Mouse (Mus musculus) layer of hippocampus, postnatal 10 days (tissue): ENCODE data around the gene Gsdma. TPM values are rescaled to one million over a fixed set of nuclear protein-coding genes. Genes with fewer than 3 reads are reported as not detected.
"Not testable (repeated sequence)": the region's sequence is repeated elsewhere in the genome, so short reads cannot be mapped to it uniquely, and the experiment has no call there.

Experiments used
- DNase-seq, 2 experiments: peaks; one replicate each; pipeline ENCODE4 v3.0.0; 2021; ENCODE audit warnings: low spot score in 2 of 2
- total RNA-seq, 2 experiments: library from RNA; stranded (reverse); gene quantifications; 2 replicates each; pipeline ENCODE4 v1.2.3; 2021

Gsdma gene
- total RNA-seq, 2 experiments from 2014 or later, result not detected

DNA sequence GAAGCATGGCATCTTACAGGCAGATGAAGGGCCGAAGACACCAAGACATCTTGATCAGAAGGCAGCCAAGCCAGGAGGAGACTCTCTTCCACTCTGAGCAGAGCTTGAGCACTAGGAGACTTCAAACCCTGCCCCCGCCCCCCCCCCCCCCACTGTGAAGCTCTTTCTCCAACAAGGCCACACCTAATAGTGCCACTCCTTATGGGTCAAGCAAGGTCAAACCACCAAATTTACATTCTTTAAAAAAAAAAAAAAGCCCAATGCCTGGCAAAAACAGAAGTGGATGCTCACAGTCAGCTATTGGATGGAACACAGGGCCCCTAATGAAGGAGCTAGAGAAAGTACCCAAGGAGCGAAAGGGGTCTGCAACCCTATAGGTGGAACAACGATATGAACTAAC lies 16.4 kb downstream of the Gsdma start:
- not testable (repeated sequence) for DNase-seq

DNA sequence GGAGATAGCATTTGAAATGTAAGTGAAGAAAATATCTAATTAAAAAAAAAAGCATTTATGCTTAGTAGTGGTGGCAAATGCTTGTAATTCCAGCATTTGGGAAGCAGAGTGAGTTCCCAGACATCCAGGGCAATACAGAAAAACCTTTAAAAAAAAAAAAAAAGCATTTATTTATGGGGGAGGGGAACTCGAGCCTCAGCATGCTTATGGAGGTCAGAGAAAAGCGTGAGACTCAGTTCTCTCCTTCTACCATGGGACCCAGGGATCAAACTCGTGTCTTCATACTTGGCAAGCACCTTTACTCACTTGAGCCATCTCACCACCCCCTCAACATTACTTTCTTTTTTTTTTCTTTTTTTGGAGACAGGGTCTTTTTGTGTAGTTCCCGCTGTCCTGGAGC lies 17.0 kb downstream of the Gsdma start:
- DNase-seq, result no peak

DNA sequence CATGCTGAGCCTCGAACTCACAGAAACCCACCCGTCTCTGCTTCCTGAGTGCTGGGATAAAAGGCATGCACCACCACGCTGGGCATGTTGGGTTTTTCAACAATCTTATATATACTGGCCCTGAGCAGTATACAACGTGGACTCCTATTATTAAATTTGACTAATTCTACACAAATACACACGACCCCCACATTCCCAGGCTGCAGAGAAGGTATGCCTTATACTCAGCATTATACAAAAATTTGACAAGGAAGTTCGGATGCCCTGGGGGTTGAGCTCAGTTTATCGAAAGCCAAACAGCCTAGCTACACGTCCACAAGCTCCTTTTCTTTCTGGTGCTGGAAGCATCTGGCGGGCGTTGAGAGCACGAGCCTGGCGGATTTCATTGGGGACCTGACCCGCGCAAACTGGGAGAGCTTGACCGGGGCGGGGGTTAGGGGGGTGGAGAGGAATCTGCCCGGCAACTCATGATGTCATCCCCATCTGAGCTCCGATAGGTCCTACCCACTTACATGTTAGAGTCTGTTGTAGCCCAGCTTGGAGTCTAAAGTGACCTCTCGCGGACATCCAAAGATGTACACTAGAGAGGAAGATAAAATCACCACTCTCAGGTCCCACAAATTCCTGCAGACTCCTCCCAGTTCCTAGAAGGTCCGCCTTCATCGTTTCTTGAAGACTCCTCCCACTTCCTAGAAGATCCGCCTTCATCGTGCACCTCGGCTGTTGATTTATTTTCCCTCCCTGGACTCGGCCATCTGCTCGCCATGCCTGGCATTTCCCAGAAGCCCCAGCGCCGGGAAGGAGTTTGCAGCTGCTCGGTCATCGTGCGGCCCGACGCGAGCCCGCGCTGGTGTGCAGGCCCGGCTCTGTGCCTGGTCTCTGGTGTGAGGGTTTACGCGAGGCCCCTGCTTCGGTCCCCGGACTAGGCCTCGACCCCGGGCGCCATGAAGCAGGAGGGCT lies 17.9 kb downstream of the Gsdma start, which contains the start of gene Psmd3:
Psmd3 (plus strand) TSS at position 769 of the 960 bp plus-strand sequence.
- DNase-seq, result peak; percentile 98 to 99

DNA sequence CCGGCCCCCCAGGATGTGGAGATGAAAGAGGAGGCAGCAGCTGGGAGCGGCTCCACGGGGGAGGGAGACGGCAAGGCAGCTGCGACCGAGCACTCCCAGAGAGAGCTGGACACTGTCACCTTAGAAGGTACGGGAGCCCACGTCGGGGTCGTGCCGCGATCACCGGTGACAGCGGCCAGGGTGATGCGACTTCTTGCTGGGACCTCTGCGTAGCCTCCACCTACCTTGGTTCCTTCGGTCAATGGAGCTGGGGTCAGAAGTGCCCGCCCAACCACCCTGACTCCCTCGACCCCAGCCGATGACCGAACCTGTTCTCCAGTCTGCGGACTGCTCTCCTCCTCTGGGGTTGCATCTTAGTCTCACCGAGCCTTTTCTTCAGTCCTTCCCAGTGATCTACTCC lies 18.7 kb downstream of the Gsdma start:
- DNase-seq, result no peak

DNA sequence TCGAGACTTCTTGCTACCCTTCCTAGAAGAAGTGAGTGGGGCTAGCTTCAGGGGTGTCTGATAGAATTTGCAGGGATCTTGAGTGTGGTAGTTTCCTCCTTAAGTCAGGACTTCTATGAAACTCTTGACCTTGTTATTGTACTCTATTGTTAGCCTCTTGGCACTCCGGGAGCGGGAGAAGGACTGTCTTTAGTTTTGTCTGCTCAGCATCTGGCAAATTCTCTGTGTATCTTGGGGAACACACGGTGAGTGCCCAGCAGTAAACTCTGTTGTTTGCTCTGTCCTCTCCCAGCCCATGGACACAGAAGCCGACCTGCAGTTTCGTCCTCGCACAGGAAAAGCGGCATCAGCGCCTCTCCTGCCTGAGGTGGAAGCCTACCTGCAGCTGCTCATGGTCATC lies 21.5 kb downstream of the Gsdma start:
- DNase-seq, result no peak

DNA sequence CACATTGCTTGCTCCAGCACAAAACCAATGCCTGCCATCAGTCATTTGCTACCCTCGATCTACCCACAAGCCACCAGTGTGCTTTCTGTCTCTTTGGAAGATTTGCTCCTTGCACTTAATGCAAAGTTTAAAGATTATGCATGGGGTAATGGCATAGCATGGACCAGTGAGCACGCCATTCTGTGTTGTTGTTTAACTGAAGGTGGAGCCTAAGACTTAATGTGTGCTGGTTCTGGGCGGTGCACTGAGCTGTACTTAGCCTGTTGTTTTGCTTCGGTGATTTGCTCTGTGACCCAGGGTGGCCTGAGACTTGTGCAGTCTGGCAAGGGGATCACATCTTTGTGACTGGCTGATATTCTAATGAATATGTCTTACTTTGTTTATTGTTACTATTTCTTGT lies 22.8 kb downstream of the Gsdma start:
- no peak for DNase-seq

DNA sequence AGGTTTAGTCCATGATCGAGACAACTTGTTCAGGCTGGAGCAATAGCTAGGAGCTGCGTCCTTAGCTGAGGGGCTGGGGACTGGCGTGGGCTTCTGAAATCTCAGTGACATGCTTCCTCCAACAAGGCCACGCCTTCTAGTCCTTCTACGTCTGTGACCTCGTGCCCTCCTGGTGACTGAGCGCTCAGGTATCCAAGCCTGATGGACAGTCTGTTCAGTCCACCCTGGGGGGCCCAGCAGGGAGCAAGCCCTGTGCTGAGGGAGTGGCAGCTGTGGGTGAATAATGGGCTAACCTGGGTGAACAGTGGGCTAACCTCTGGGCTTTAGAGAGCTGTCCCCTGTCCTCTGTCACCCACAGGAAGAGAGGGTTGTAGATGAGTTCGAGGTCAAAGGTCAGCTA lies 23.9 kb downstream of the Gsdma start:
- DNase-seq, result no peak

DNA sequence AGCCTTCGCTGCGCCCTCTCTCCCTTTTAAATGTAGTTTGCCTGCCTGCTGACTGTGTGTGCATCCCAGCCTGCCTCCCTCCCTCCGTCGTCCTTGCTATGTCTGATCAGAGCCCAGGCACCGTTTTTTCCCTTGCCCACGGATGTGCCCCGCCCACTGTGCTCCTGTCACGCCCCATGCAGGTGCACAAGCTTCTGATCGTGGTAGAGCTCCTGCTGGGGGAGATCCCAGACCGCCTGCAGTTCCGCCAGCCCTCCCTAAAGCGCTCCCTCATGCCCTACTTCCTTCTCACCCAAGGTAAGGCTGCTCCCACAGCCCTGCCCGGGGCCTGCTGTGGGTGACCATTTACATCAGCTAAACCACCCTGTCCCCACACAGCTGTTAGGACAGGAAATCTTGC lies 29.1 kb downstream of the Gsdma start:
- no peak for DNase-seq

DNA sequence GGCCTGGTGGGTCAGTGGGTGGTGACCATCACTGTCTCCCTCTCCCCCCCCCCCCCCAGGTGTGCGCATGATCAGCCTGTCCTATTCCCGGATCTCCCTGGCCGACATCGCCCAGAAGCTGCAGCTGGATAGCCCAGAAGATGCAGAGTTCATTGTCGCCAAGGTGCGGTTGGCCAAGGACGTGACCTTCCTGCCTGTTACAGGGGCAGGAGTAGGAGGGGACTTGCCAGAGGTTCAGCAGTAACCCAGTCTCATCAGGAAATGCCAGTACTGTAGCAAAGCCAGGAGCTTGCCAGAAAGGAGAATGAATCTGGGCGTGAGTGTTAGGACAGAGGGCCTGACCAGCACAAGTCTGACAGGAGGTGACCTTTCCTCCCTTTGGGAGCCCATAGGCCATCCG lies 29.6 kb downstream of the Gsdma start:
- no peak for DNase-seq

DNA sequence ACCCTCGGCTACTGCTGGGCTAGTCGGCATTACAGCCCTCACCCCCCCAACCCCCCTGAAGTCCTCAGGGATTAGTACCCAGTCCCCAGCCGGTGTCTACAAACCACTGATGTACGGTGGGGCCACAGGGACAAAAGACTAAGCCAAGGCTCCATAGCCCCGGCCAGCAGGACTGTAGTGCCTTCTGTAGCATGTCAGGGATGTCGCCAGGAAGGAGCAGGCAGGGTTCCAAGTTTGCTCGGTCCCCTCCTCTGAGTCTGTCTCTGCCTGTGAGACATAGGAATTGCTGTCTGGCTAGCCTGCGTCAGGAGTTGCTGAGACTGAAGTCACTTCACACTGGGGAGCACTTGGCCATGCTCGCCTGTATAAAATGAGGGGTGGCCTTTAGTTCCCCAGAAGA lies 30.1 kb downstream of the Gsdma start:
- no peak for DNase-seq

DNA sequence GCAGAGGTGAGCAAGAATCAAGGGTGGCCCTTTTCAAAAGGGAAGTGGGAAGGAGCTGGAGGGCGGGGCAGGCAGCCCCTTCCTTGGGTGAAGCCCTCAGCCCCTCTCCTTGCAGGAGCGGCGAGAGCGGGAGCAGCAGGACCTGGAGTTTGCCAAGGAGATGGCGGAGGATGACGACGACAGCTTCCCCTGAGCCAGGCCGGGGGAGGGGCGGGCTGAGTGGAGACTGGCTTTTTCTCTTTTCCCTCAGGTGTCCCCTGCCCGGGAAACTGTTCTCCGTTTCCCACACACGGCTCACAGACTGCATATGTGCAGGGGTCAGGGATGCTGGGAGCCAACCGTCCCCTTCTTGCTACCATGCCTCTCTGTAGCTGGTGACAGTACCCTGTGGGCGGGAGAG lies 31.3 kb downstream of the Gsdma start:
- DNase-seq, result no peak

DNA sequence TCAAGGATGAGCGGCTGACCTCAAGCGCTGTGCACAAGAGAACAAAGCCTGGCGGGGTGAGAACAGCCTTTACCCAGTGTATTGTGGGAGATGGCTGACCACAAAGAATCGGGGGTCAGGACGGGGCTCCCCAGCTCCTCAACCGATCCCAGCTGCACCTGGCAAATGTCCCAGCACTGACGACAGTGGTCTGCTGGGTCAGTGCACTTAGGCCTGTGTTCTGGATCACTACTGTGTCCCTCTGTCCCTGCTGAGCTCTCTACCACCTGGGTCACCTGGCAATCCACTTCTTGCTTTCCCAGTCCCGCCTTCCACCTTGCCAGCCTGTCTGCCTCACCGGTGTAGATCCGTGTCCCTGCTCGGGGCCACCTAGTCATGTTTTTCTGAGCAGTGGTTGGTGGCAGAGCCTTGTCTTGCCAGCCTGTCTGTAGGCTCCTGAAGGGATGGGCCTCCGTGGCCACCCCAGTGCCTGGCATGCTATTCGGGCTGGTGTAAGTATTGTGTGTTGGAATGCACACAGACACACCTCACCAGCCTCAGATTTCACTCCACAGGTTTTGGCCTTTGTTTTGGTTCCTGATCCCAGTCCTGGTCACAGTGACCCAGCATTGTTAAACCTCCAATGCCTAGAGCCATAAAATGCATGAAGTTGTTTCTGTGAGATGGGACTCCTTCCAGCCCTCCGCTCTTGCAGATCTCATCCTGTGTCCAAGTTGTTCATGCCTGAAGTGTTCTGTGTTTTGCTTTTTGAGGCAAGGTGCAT lies 32.5 kb downstream of the Gsdma start:
- no peak for DNase-seq

DNA sequence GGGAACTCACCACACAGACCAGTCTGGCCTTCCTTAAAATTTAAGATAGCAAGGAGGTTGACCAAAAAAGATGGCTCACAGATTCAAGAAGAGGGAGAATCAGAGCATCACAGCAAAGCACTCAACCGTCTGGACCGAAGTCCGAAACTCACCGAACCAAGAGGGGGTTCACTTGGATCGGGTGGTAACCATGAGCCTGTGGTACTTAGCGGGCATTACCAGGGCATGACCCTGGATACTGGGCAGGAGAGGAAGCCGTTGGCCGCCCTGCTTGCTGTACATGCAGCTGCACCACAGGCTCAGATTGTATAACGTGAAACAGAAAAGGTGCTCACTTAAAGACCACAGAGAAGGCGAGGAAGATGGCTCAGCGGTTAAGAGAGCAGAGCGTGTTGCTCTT lies 33.1 kb downstream of the Gsdma start:
- DNase-seq, result no peak

DNA sequence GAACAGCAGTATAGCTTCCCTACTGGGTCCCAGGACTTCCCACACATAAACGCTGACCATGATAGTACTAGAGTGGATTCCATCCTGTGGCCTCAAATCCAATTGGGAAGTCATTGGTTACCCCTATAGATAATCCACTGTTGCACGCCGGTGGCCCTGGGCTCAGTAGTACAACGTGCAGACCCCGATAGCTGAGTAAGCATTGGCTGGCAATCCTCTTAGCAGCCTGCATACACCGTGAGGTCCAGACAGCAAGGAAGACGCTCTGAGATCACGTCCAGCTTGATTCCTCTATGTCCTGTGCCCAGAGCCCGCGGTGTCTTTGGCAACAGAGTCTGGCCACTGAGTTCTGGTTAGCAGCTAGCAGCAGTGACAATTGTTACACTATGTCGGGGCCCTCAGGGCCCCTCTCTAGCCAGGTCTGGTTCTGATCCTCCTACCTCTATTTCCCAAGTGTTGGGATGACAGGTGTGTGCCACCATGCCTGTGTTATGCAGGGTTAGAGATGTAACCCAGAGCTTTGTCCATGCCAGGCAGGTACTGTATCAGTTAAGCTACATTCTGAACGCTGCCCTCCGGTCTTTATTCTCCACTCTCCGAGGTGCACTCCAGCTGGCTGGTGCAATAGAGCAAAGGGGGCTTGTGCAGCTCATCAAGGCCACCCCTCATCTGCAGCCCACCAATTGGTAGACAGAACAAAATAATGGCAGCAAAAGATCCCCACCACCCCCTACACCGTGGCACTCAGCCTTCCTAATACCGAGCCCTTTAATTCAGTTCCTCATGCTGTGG lies 34.9 kb downstream of the Gsdma start:
- DNase-seq, result no peak

DNA sequence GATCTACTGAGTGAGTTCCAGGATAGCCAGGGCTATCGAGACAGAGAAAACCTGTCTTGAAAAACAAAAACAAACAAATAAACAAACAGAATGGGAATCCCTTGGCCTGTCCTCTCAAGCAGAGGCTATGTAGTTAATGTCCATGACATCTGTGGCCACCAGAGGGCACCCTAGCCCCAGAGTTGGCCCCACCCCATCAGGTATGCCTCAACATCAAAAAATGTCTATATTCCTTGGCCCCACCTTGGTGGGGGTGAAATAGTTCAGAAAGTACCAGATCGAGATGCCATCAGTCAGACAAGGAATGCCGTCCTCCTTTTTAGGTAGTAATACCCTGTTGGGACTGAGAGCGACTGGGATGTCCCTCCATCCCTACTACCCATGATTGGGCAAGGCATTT lies 35.8 kb downstream of the Gsdma start:
- DNase-seq, result peak; percentile 79 to 86

DNA sequence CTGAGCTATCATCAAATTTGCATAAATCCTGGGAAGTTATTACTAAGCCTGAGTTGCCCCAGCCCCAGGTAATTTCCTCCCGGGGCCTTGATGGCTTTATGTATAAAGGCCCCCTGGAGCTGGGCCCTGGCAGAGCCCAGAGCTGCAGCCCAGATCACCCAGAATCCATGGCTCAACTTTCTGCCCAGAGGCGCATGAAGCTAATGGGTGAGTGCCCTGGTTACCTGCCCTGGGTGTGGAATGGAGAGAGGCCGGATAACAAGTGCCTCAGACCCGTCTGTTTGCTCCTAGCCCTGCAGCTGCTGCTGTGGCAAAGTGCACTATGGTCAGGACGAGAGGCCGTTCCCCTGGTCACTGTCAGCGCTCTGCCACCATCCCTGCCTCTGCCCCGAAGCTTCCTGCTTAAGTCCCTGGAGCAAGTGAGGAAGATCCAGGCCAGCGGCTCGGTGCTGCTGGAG lies 37.1 kb downstream of the Gsdma start, which contains the start of gene Csf3:
Csf3 (plus strand) TSS at position 51 of the 458 bp plus-strand sequence.
- no peak for DNase-seq

DNA sequence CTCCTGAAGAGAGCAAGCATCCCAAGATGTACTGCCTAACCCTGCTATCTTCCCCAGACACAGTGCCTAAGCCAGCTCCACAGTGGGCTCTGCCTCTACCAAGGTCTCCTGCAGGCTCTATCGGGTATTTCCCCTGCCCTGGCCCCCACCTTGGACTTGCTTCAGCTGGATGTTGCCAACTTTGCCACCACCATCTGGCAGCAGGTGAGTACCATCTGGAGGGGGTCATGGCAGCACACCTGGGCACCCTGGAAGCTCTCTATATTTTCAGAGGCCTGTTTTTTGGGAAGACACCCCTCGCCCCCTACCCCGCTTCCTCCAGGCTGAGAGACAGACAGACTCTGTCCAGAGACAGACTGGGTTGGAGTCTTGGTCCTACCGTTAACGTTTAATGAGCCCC lies 38.2 kb downstream of the Gsdma start:
- no peak for DNase-seq

DNA sequence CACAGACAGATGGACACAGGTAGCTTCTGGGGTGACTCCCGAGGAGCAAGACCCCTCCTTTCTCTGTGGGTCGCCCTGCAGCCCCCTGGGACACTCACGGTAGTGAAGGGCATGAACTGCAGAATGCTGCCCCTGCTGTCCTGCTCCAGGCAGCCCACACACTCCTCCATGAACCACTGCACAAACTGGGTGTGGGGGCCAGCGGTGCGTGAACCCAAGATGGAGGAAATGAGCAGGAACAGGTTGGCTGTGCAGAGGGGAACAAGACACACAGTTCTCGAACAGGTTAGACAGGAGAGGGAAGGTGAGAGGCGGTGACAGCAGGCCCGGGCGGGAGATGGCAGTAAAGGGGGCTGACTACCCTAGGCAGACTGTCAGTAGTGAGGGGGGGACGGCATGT lies 40.9 kb downstream of the Gsdma start:
- DNase-seq, result no peak

DNA sequence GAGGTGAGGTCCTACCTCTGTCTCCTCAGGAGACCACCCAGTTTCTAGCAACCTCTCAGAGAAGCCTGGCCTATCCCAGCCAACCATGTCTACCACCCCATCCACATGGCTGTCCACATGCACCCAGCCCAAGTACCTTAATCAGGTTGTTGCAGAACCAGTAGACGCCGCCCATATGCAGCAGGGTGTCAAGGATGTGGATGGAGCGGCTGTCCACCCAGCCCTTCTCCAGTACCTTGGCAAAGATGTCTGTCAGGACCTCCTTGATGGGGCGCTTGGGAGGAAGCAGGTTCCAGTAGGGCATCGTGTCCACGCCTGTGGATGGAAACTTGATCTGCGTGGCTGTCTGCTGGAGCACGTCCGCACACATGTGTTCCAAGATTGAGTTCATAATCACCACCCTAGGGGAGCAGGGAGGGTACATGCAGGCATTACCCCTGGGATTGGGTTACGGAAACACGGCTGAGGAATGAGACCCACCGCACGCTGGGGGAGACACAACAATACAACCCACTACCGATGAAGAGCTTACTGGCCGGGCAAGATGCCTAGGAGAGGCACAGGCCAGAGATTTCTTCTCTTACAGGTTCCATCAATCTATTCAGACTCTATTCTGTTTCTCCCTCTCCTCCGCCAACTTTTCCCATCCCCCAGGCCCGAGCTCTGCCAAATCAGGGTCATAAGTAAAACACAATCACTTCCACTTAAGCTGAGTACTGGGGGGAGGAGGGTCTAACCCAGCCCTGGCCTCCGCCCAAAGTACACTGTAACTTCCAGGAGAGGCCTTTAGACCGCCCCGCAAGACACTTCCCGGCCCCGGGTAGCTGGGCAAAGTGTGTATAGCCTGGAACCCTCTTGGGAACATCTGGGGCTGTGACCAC lies 43.5 kb downstream of the Gsdma start:
- DNase-seq, result no peak

DNA sequence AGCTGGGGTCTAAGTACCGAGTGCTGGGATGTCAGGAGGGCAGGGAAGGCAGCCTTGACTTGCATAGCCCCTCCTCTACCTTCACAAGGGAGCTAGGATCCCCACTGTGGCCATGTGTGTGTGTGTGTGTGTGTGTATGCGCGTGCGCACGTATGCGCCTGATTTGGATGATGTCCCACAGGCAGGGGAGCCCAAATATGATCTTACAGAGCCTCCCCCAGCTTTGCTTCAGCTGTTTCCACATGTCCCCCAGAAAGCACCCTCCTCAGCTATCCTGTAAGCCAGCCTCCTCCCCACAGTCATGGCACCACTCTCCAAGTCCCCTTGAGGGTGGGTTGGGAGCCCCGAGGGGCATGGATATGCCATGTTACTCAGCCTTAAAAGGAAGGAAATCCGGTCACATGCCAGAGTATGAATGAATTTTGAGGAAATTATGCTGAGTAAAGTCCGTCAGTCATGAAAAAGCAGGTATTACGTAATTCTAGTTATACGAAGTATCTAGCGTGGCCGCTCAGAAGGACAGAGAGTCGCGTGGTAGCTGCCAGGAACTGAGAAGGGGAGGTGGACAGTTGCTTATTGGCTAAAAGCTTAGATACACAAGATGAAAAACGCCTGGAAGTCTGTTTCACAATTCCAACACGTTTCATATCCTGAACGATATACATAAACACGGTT lies 44.3 kb downstream of the Gsdma start:
- DNase-seq, result no peak
